Mouse (Mus musculus) naive thymus-derived CD4-positive, alpha-beta T cell, adult 2 months (primary cell): Measurements from ENCODE around the gene Runx3.
A peak's percentile ranks its signal among the peaks of the same experiment; 100 is the strongest.

ENCODE experiments used
- DNase-seq: peaks from one replicate; pipeline ENCODE4 v3.0.0-alpha.2; 2011; ENCODE audit warnings: low read depth

Gene Runx3

GRCm38 (mm10) chr4:135120342-135121100, at the start of gene Runx3:
TSS of gene Runx3 (plus strand) at chr4:135120652.
- peak; percentile 93 for DNase-seq

GRCm38 (mm10) chr4:135072671-135073070, 47.8 kb upstream of the Runx3 start:
- DNase-seq = peak; percentile 12

- peak; percentile 16 for DNase-seq
Observed at GRCm38 (mm10) chr4:135073523-135073922, 46.9 kb upstream of the Runx3 start.

GRCm38 (mm10) chr4:135074646-135075045, 45.8 kb upstream of the Runx3 start:
- no peak for DNase-seq

- no peak for DNase-seq
Observed at GRCm38 (mm10) chr4:135075360-135075759, 45.1 kb upstream of the Runx3 start.

GRCm38 (mm10) chr4:135076611-135077010, 43.8 kb upstream of the Runx3 start:
- no peak for DNase-seq

GRCm38 (mm10) chr4:135077196-135077595, 43.3 kb upstream of the Runx3 start:
- peak; percentile 43 for DNase-seq

- peak; percentile 89 for DNase-seq
Observed at GRCm38 (mm10) chr4:135079859-135080640, 40.4 kb upstream of the Runx3 start.

GRCm38 (mm10) chr4:135080641-135080920, 39.9 kb upstream of the Runx3 start:
- DNase-seq = no peak

GRCm38 (mm10) chr4:135083089-135083488, 37.4 kb upstream of the Runx3 start:
- DNase-seq = no peak

GRCm38 (mm10) chr4:135085077-135085853, 35.2 kb upstream of the Runx3 start:
- peak; percentile 55 for DNase-seq

- no peak for DNase-seq
Observed at GRCm38 (mm10) chr4:135090613-135091012, 29.8 kb upstream of the Runx3 start.

- no peak for DNase-seq
Observed at GRCm38 (mm10) chr4:135092871-135093270, 27.6 kb upstream of the Runx3 start.

- DNase-seq = no peak
Observed at GRCm38 (mm10) chr4:135095693-135096092, 24.8 kb upstream of the Runx3 start.

GRCm38 (mm10) chr4:135097910-135098891, 22.3 kb upstream of the Runx3 start:
- peak; percentile 61 for DNase-seq

- DNase-seq = no peak
Observed at GRCm38 (mm10) chr4:135102019-135102740, 18.3 kb upstream of the Runx3 start.

GRCm38 (mm10) chr4:135102761-135103160, 17.7 kb upstream of the Runx3 start:
- peak; percentile 68 for DNase-seq

- DNase-seq = peak; percentile 56
Observed at GRCm38 (mm10) chr4:135103800-135104199, 16.7 kb upstream of the Runx3 start.

GRCm38 (mm10) chr4:135106968-135107367, 13.5 kb upstream of the Runx3 start:
- no peak for DNase-seq

GRCm38 (mm10) chr4:135108666-135109065, 11.8 kb upstream of the Runx3 start:
- no peak for DNase-seq

- DNase-seq = no peak
Observed at GRCm38 (mm10) chr4:135113656-135114055, 6.8 kb upstream of the Runx3 start.
